Mouse (Mus musculus) heart, postnatal 36 days (tissue): ENCODE measurements around the gene Fam173a. TPM values are rescaled to one million over a fixed set of nuclear protein-coding genes. Genes with fewer than 3 reads are reported as not detected.
A peak's percentile ranks its signal among the peaks of the same experiment; 100 is the strongest.

Experiments used
- DNase-seq, 2 experiments: peaks; one replicate each; pipeline ENCODE4 v3.0.0; 2021 to 2022
- intact Hi-C: fragments of 180-260 bp; cut with DNase I; formaldehyde crosslinking; loops from one replicate; pipeline ENCODE4 v1.15.1; 2025
- total RNA-seq, 2 experiments: library from RNA; stranded (reverse); gene quantifications; 2 replicates each; pipeline ENCODE4 v1.2.3; 2021

The Fam173a gene
- total RNA-seq, 2 experiments from 2014 or later, result 39.2 to 39.7 TPM

- intact Hi-C loops, result loop anchor here (5.0 kb wide), 1 partner anchor 326 kb away; no protein-coding TSS in a partner anchor
- DNase-seq, result peak; percentile 39 to 50
These were observed 10.3 kb upstream of the Fam173a start for GRCm38 (mm10) chr17:25802825-25803517.

- peak; percentile 68 to 69 for DNase-seq
- intact Hi-C loops, result loop anchor here (1.0 to 5.0 kb wide), 3 partner anchors 28 to 324 kb away; partner anchors contain the start of gene Narfl
These were observed 8.3 kb upstream of the Fam173a start for GRCm38 (mm10) chr17:25801029-25801428.

GRCm38 (mm10) chr17:25796951-25797369, 4.3 kb upstream of the Fam173a start, which contains the start of gene Metrn:
Metrn (minus strand) TSS chr17:25797136.
- DNase-seq, result peak; percentile 85
- intact Hi-C loops, result loop anchor here (1.0 kb wide), 1 partner anchor 24 kb away; the partner anchor contains the start of gene Narfl

- peak; percentile 46 to 53 for DNase-seq
- intact Hi-C loops, result loop anchor here (1.0 kb wide), 1 partner anchor 23 kb away; the partner anchor contains the start of gene Narfl
These were observed 3.6 kb upstream of the Fam173a start for GRCm38 (mm10) chr17:25796211-25796771.

- intact Hi-C loops, result loop anchor here (1.0 kb wide), 1 partner anchor 22 kb away; the partner anchor contains the start of gene Narfl
- no peak for DNase-seq
These were observed 3.0 kb upstream of the Fam173a start, which contains the start of gene AC134908.4 for GRCm38 (mm10) chr17:25795609-25796092. AC134908.4 (minus strand) TSS chr17:25795659.

- intact Hi-C loops, result no loop called here
These were observed 2.3 kb upstream of the Fam173a start for GRCm38 (mm10) chr17:25794998-25795397.

GRCm38 (mm10) chr17:25794197-25794596, 1.5 kb upstream of the Fam173a start:
- intact Hi-C loops, result no loop called here
- no peak for DNase-seq

More at GRCm38 (mm10) chr17:25794998-25795397, 2.3 kb upstream of the Fam173a start:
- no peak for DNase-seq

- peak; percentile 86 to 90 for DNase-seq
- intact Hi-C loops, result loop anchor here (2.0 kb wide), 1 partner anchor 17 kb away; no protein-coding TSS in a partner anchor
These were observed 716 bp downstream of the Fam173a start for GRCm38 (mm10) chr17:25791843-25792527.

- DNase-seq, result no peak
- intact Hi-C loops, result no loop called here
These were observed 1.3 kb downstream of the Fam173a start for GRCm38 (mm10) chr17:25791320-25791842.

GRCm38 (mm10) chr17:25786781-25787504, 5.8 kb downstream of the Fam173a start:
- DNase-seq, result no peak
- intact Hi-C loops, result no loop called here

GRCm38 (mm10) chr17:25786280-25786679, 6.4 kb downstream of the Fam173a start, which contains the start of gene Ccdc78:
Ccdc78 (plus strand) TSS chr17:25786580.
- DNase-seq, result no peak
- intact Hi-C loops, result no loop called here

GRCm38 (mm10) chr17:25785281-25785745, 7.4 kb downstream of the Fam173a start, which contains the start of gene Haghl:
Haghl (minus strand) TSS chr17:25785673.
- peak; percentile 93 to 98 for DNase-seq
- intact Hi-C loops, result no loop called here

- intact Hi-C loops, result no loop called here
- DNase-seq, result no peak
These were observed 8.7 kb downstream of the Fam173a start for GRCm38 (mm10) chr17:25783861-25784574.

- intact Hi-C loops, result no loop called here
- peak in 1 of 2 experiments; percentile 41 for DNase-seq
These were observed 9.6 kb downstream of the Fam173a start for GRCm38 (mm10) chr17:25783086-25783485.

- DNase-seq, result no peak
- intact Hi-C loops, result no loop called here
These were observed 11.4 kb downstream of the Fam173a start for GRCm38 (mm10) chr17:25781339-25781738.

GRCm38 (mm10) chr17:25777948-25778347, 14.8 kb downstream of the Fam173a start:
- intact Hi-C loops, result no loop called here

GRCm38 (mm10) chr17:25775318-25776062, 17.2 kb downstream of the Fam173a start:
- intact Hi-C loops, result loop anchor here (2.0 kb wide), 1 partner anchor 17 kb away; the partner anchor contains the start of gene Fam173a

More at GRCm38 (mm10) chr17:25777948-25778347, 14.8 kb downstream of the Fam173a start:
- DNase-seq, result no peak

More at GRCm38 (mm10) chr17:25775318-25776062, 17.2 kb downstream of the Fam173a start:
- DNase-seq, result no peak
